Mouse (Mus musculus) spleen, adult 2 months (tissue): ENCODE data around the gene Spata45. TPM values are rescaled to one million over a fixed set of nuclear protein-coding genes. Genes with fewer than 3 reads are reported as not detected.
A peak's percentile ranks its signal among the peaks of the same experiment; 100 is the strongest.
"Not testable (repeated sequence)": the region's sequence is repeated elsewhere in the genome, so short reads cannot be mapped to it uniquely, and the experiment has no call there.

Source experiments
- DNase-seq, 2 experiments: peaks; one replicate each; pipeline versions ENCODE4 v3.0.0 to v3.0.0-alpha.2; 2012 to 2021; ENCODE audit warnings: low spot score in 2 of 2, low read depth in 1 of 2
- H3K27ac ChIP-seq: fragments of 200-500 bp; 2 replicates; pipeline ENCODE4 v1.5.1; 2012; ENCODE audit warnings: low read length, inconsistent platforms; ENCODE audit not compliant: insufficient read depth
- H3K27me3 ChIP-seq: fragments of 200-500 bp; 2 replicates; pipeline ENCODE4 v1.6.1; 2012; ENCODE audit warnings: mild to moderate bottlenecking, moderate library complexity, low read length, inconsistent platforms; ENCODE audit not compliant: control insufficient read depth, insufficient read depth
- H3K36me3 ChIP-seq: fragments of 200-500 bp; 2 replicates; pipeline ENCODE4 v1.6.1; 2012; ENCODE audit warnings: mild to moderate bottlenecking, low read length, inconsistent platforms; ENCODE audit not compliant: control insufficient read depth, insufficient read depth
- H3K4me1 ChIP-seq: fragments of 200-500 bp; 2 replicates; pipeline ENCODE4 v1.6.1; 2011; ENCODE audit warnings: inconsistent platforms; ENCODE audit not compliant: control insufficient read depth, insufficient read depth, insufficient read length
- H3K4me3 ChIP-seq: fragments of 200-500 bp; 2 replicates; pipeline ENCODE4 v1.5.1; 2011; ENCODE audit warnings: mild to moderate bottlenecking, inconsistent platforms; ENCODE audit not compliant: insufficient read depth, insufficient read length; ENCODE audit errors: extremely low read depth
- CTCF ChIP-seq: fragments of 200-500 bp; IDR thresholded peaks from 2 replicates; pipeline ENCODE4 v1.5.1; 2011; ENCODE audit warnings: mild to moderate bottlenecking, inconsistent platforms; ENCODE audit not compliant: insufficient read depth, insufficient read length, insufficient replicate concordance; ENCODE audit errors: extremely low read depth
- POLR2A ChIP-seq: fragments of 200-500 bp; IDR thresholded peaks from 2 replicates; pipeline ENCODE4 v1.6.1; 2011; ENCODE audit warnings: low read depth, low read length, inconsistent platforms
- WGBS: fragments of 180-500 bp; shearing (Covaris S2); methylation state at CpG from one replicate; pipeline ENCODE4 v1.1.7; 2018; 5-methylcytosine and 5-hydroxymethylcytosine counted together
- polyA plus RNA-seq: library from polyadenylated mRNA; depleted of rRNA; stranded (reverse); fragments of >200 nt; gene quantifications from 2 replicates; pipeline ENCODE4 v1.2.3, GENCODE M21; 2012

Gene Spata45
- polyA plus RNA-seq, 1 experiment, result not detected

GRCm38 (mm10) chr1:191025016-191026012 lies 11.1 kb upstream of the Spata45 start:
- Histone ChIP-seq H3K36me3 (no peaks in the 10 kb centered on the region), H3K27ac (peak overlapping the region; percentile 9; the same call in 1 of the 2 replicates), H3K4me3 (peak overlapping the region; percentile 53), H3K27me3 (no peaks in the 10 kb centered on the region), H3K4me1 (peaks cover 6% of the 10 kb centered on the region)
- TF ChIP-seq POLR2A (no peak), CTCF (no peak)
- 8% methylated on average over 69 of the region's 69 CpGs for WGBS
- peak in 1 of 2 experiments; percentile 17 for DNase-seq

- H3K27me3 ChIP-seq, result no peaks in the 10 kb centered on the region
- H3K4me1 ChIP-seq, result peaks cover 6% of the 10 kb centered on the region
- no peaks in the 10 kb centered on the region for H3K36me3 ChIP-seq
- H3K27ac ChIP-seq, result peak within 1 kb of the TSS; percentile 75
- under 1% methylated on average over 50 of the region's 50 CpGs for whole genome bisulfite sequencing
- H3K4me3 ChIP-seq, result peak within 1 kb of the TSS; percentile 57
- DNase-seq, result peak; percentile 97 to 98
- TF ChIP-seq POLR2A (peak; percentile 78), CTCF (no peak)
Measured at GRCm38 (mm10) chr1:191026021-191026713, 10.3 kb upstream of the Spata45 start, which contains the start of gene Flvcr1. Flvcr1 (minus strand) TSS chr1:191026158.

GRCm38 (mm10) chr1:191030182-191030581 lies 6.3 kb upstream of the Spata45 start:
- H3K27ac ChIP-seq, result no peak overlapping the region
- H3K4me3 ChIP-seq, result no peak overlapping the region
- TF ChIP-seq CTCF, result no peak
- TF ChIP-seq POLR2A, result no peak
- peaks cover 3% of the 10 kb centered on the region for H3K4me1 ChIP-seq
- no peaks in the 10 kb centered on the region for H3K36me3 ChIP-seq
- H3K27me3 ChIP-seq, result no peaks in the 10 kb centered on the region
- no peak for DNase-seq
- WGBS, result 74% methylated on average over 10 of the region's 10 CpGs

- not testable (repeated sequence) for H3K27ac ChIP-seq, H3K4me1 ChIP-seq, H3K4me3 ChIP-seq, DNase-seq, H3K27me3 ChIP-seq, H3K36me3 ChIP-seq
- 74% methylated on average over 6 of the region's 6 CpGs for WGBS
Measured at GRCm38 (mm10) chr1:191030922-191031425, 5.5 kb upstream of the Spata45 start.

- Histone ChIP-seq H3K4me3 (no peak overlapping the region), H3K4me1 (no peaks in the 10 kb centered on the region), H3K27ac (no peak overlapping the region), H3K27me3 (no peaks in the 10 kb centered on the region), H3K36me3 (no peaks in the 10 kb centered on the region)
- 49% methylated on average over 4 of the region's 4 CpGs for WGBS
- no peak for DNase-seq
- TF ChIP-seq CTCF (no peak), POLR2A (no peak)
Measured at GRCm38 (mm10) chr1:191035649-191036048, 790 bp upstream of the Spata45 start.

- no peaks in the 10 kb centered on the region for H3K27me3 ChIP-seq
- no peaks in the 10 kb centered on the region for H3K36me3 ChIP-seq
- no peak for TF ChIP-seq CTCF
- TF ChIP-seq POLR2A, result no peak
- H3K27ac ChIP-seq, result no peak overlapping the region
- WGBS, result 88% methylated on average over 4 of the region's 4 CpGs
- no peak overlapping the region for H3K4me3 ChIP-seq
- no peak for DNase-seq
- no peaks in the 10 kb centered on the region for H3K4me1 ChIP-seq
Measured at GRCm38 (mm10) chr1:191037999-191038398, 1.6 kb downstream of the Spata45 start.

GRCm38 (mm10) chr1:191041352-191041751 lies 4.9 kb downstream of the Spata45 start:
- Histone ChIP-seq H3K4me3 (no peak overlapping the region), H3K36me3 (no peaks in the 10 kb centered on the region), H3K4me1 (no peaks in the 10 kb centered on the region), H3K27ac (no peak overlapping the region), H3K27me3 (no peaks in the 10 kb centered on the region)
- no peak for DNase-seq
- TF ChIP-seq CTCF, result no peak
- TF ChIP-seq POLR2A, result no peak
